Mouse (Mus musculus): ENCODE measurements around the gene Stil. TPM values are rescaled to one million over a fixed set of nuclear protein-coding genes. Genes with fewer than 3 reads are reported as not detected.

Stil gene
- polyA plus RNA-seq, 1 experiment from 2014 or later, result 18.1 TPM

GRCm38 (mm10) chr4:115055691-115056090 is 55.7 kb downstream of the Stil start:
- Histone ChIP-seq H3K27ac (ENCODE audit: low read length) (no peak overlapping the region), H3K9ac (ENCODE audit: low read length) (no peak overlapping the region), H3K4me2 (ENCODE audit: low read depth, low read length) (peak overlapping the region; percentile 74; the same call in 1 of the 2 replicates), H3K36me3 (ENCODE audit: control insufficient read depth, insufficient read depth, low read length) (no peaks in the 10 kb centered on the region), H3K27me3 (ENCODE audit: control insufficient read depth, insufficient read depth, low read depth, low read length) (peaks cover 82% of the 10 kb centered on the region), H3K4me1 (replicated peaks; ENCODE audit: control insufficient read depth, insufficient read depth, low read length) (peaks cover 20% of the 10 kb centered on the region), H3K9me3 (ENCODE audit: control insufficient read depth, low read length) (no peaks in the 10 kb centered on the region), H3K4me3 (ENCODE audit: low read length) (peak overlapping the region; percentile 54; the same call in 1 of the 2 replicates)
- 37% methylated on average over 3 of the region's 3 CpGs for WGBS
- ATAC-seq (ENCODE audit: low read depth), result no peak

GRCm38 (mm10) chr4:115056371-115056920 is 56.5 kb downstream of the Stil start, which contains the start of gene Tal1:
TSS of gene Tal1 (plus strand) at chr4:115056426.
- Histone ChIP-seq H3K27me3 (ENCODE audit: control insufficient read depth, insufficient read depth, low read depth, low read length) (peaks cover 82% of the 10 kb centered on the region), H3K9ac (ENCODE audit: low read length) (peak within 1 kb of the TSS; percentile 69), H3K4me2 (ENCODE audit: low read depth, low read length) (peak within 1 kb of the TSS; percentile 74), H3K27ac (ENCODE audit: low read length) (peak within 1 kb of the TSS; percentile 76), H3K36me3 (ENCODE audit: control insufficient read depth, insufficient read depth, low read length) (no peaks in the 10 kb centered on the region), H3K4me3 (ENCODE audit: low read length) (peak within 1 kb of the TSS; percentile 54), H3K4me1 (replicated peaks; ENCODE audit: control insufficient read depth, insufficient read depth, low read length) (peaks cover 20% of the 10 kb centered on the region), H3K9me3 (ENCODE audit: control insufficient read depth, low read length) (no peaks in the 10 kb centered on the region)
- peak; percentile 47 for ATAC-seq (ENCODE audit: low read depth)
- 0% methylated on average over 59 of the region's 60 CpGs for WGBS

- Histone ChIP-seq H3K36me3 (ENCODE audit: control insufficient read depth, insufficient read depth, low read length) (no peaks in the 10 kb centered on the region), H3K4me1 (replicated peaks; ENCODE audit: control insufficient read depth, insufficient read depth, low read length) (peaks cover 16% of the 10 kb centered on the region), H3K27me3 (ENCODE audit: control insufficient read depth, insufficient read depth, low read depth, low read length) (peaks cover 83% of the 10 kb centered on the region), H3K9ac (ENCODE audit: low read length) (peak overlapping the region; percentile 69), H3K4me2 (ENCODE audit: low read depth, low read length) (peak overlapping the region; percentile 74), H3K9me3 (ENCODE audit: control insufficient read depth, low read length) (no peaks in the 10 kb centered on the region), H3K4me3 (ENCODE audit: low read length) (peak overlapping the region; percentile 54), H3K27ac (ENCODE audit: low read length) (peak overlapping the region; percentile 76)
- peak; percentile 59 for ATAC-seq (ENCODE audit: low read depth)
- WGBS, result under 1% methylated on average over 48 of the region's 48 CpGs
Observed at GRCm38 (mm10) chr4:115056921-115057673, 57.1 kb downstream of the Stil start.

DNA sequence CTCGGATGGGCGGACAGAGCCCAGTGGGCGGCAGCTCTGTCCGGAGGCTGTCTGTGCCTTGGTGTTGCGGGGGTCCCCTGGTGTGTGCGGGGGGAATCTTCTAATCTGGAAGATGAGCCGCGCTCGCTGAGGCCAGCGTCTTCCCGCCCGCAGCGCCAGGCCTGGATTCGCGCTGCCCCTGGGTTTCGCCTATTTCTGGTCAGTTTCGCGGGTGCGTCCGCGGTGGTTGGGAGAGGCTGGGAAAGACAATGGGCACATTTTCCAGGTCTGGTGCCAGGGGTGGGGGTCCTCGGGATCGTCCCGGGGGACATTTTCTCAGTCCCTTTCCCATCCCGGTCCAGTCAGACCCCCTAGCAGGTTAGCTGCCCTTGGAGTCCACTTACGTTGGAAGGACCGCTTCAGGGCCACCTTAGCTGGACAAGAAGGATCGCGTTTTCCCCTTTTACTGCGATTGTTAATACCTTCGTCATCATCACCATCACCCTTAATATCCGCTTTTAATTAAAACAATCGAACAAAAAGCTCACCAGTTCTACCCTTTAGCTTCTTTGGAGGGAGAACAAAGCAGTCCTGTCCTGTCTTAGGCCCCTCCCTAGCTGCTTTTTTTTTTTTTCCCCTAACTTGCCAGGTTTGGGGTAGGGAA is 57.8 kb downstream of the Stil start:
- Histone ChIP-seq H3K9ac (ENCODE audit: low read length) (peak overlapping the region; percentile 69), H3K27me3 (ENCODE audit: control insufficient read depth, insufficient read depth, low read depth, low read length) (peaks cover 83% of the 10 kb centered on the region), H3K27ac (ENCODE audit: low read length) (peak overlapping the region; percentile 76), H3K4me1 (replicated peaks; ENCODE audit: control insufficient read depth, insufficient read depth, low read length) (peaks cover 14% of the 10 kb centered on the region), H3K4me2 (ENCODE audit: low read depth, low read length) (peak overlapping the region; percentile 74; the same call in 1 of the 2 replicates), H3K4me3 (ENCODE audit: low read length) (peak overlapping the region; percentile 54), H3K9me3 (ENCODE audit: control insufficient read depth, low read length) (no peaks in the 10 kb centered on the region), H3K36me3 (ENCODE audit: control insufficient read depth, insufficient read depth, low read length) (no peaks in the 10 kb centered on the region)
- ATAC-seq (ENCODE audit: low read depth), result no peak
- under 1% methylated on average over 33 of the region's 33 CpGs for WGBS

DNA sequence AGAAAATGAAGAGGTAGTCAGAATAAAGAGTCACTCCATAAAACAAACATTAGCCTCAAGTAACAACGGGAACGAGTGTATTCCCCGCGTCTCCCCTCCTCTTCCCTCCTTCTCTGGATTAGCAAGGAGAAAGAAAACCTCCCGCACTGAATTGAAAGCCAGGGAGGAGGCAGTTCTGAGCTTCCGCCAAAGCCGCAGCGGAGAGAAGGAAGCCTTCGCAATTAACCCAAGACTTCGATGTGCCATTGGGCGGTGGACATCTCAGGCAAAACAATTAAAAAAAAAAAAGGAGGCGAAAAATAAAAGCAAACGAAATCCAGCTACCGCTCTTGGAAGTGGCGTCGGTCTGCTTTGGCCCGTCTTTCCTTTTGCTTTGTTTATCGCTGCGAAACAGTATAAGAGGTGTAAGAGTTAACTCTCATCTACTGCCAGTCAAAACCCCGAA is 58.4 kb downstream of the Stil start:
- H3K4me2 ChIP-seq (ENCODE audit: low read depth, low read length), result peak overlapping the region; percentile 38
- H3K4me3 ChIP-seq (ENCODE audit: low read length), result peak overlapping the region; percentile 54
- peak overlapping the region; percentile 50 for H3K27ac ChIP-seq (ENCODE audit: low read length)
- H3K9me3 ChIP-seq (ENCODE audit: control insufficient read depth, low read length), result no peaks in the 10 kb centered on the region
- no peak for ATAC-seq (ENCODE audit: low read depth)
- peaks cover 16% of the 10 kb centered on the region for H3K4me1 ChIP-seq (replicated peaks; ENCODE audit: control insufficient read depth, insufficient read depth, low read length)
- peaks cover 84% of the 10 kb centered on the region for H3K27me3 ChIP-seq (ENCODE audit: control insufficient read depth, insufficient read depth, low read depth, low read length)
- H3K36me3 ChIP-seq (ENCODE audit: control insufficient read depth, insufficient read depth, low read length), result no peaks in the 10 kb centered on the region
- WGBS, result 1% methylated on average over 20 of the region's 20 CpGs
- H3K9ac ChIP-seq (ENCODE audit: low read length), result peak overlapping the region; percentile 41

GRCm38 (mm10) chr4:115058871-115059590 is 59.1 kb downstream of the Stil start:
- Histone ChIP-seq H3K36me3 (ENCODE audit: control insufficient read depth, insufficient read depth, low read length) (no peaks in the 10 kb centered on the region), H3K9me3 (ENCODE audit: control insufficient read depth, low read length) (no peaks in the 10 kb centered on the region), H3K4me3 (ENCODE audit: low read length) (peak overlapping the region; percentile 54), H3K9ac (ENCODE audit: low read length) (peak overlapping the region; percentile 26), H3K27me3 (ENCODE audit: control insufficient read depth, insufficient read depth, low read depth, low read length) (peaks cover 86% of the 10 kb centered on the region), H3K27ac (ENCODE audit: low read length) (peak overlapping the region; percentile 50), H3K4me1 (replicated peaks; ENCODE audit: control insufficient read depth, insufficient read depth, low read length) (peaks cover 18% of the 10 kb centered on the region), H3K4me2 (ENCODE audit: low read depth, low read length) (peak overlapping the region; percentile 38)
- ATAC-seq (ENCODE audit: low read depth), result no peak
- WGBS, result 3% methylated on average over 23 of the region's 23 CpGs

DNA sequence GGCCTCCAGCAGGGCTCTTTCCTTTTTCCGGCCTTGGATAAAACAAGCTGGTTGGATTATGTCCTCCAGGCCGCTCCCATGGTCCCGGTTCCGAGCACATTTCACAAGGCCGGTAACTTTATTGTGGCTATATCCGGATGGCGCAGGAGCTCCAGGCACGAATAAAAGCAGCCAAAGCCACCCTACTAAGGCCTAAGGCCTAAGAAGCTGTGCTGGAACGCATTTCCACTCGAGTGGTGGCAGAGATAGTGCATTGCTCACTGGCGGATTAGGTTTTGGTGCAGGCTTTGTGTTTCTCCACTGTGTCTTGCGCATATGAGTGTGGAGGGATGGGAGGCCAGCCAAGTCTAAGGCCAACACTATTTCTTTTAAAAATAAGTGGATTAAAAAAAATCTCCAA is 59.9 kb downstream of the Stil start:
- 11% methylated on average over 12 of the region's 12 CpGs for WGBS
- Histone ChIP-seq H3K4me1 (replicated peaks; ENCODE audit: control insufficient read depth, insufficient read depth, low read length) (peaks cover 18% of the 10 kb centered on the region), H3K4me3 (ENCODE audit: low read length) (peak overlapping the region; percentile 54), H3K27ac (ENCODE audit: low read length) (peak overlapping the region; percentile 15; the same call in 1 of the 2 replicates), H3K4me2 (ENCODE audit: low read depth, low read length) (peak overlapping the region; percentile 38), H3K9me3 (ENCODE audit: control insufficient read depth, low read length) (no peaks in the 10 kb centered on the region), H3K27me3 (ENCODE audit: control insufficient read depth, insufficient read depth, low read depth, low read length) (peaks cover 85% of the 10 kb centered on the region), H3K9ac (ENCODE audit: low read length) (peak overlapping the region; percentile 2; the same call in 1 of the 2 replicates), H3K36me3 (ENCODE audit: control insufficient read depth, insufficient read depth, low read length) (no peaks in the 10 kb centered on the region)
- ATAC-seq (ENCODE audit: low read depth), result no peak

DNA sequence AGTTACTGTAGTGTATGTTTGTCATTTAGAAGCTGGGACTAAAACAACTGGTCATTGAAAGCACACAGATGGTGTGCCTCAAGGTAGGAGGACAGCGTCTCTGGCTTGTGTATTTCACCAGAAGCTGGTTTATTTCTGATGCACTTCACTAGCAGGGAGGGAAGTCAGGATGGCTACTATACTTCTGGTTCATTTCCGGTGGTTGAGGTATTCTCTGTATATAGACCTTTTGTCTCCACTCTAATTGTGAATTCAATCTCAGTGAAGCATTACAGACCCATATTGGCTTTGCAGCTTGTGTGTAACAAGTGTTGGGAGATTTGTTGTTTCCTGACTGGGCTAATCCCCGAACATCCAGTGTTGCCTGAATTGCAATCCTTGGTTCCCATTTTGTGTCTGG is 60.8 kb downstream of the Stil start:
- Histone ChIP-seq H3K9ac (ENCODE audit: low read length) (peak overlapping the region; percentile 2; the same call in 1 of the 2 replicates), H3K27ac (ENCODE audit: low read length) (no peak overlapping the region; the same call in 1 of the 2 replicates)

More for the DNA sequence above, 60.8 kb downstream of the Stil start:
- peaks cover 18% of the 10 kb centered on the region for H3K4me1 ChIP-seq (replicated peaks; ENCODE audit: control insufficient read depth, insufficient read depth, low read length)
- peaks cover 85% of the 10 kb centered on the region for H3K27me3 ChIP-seq (ENCODE audit: control insufficient read depth, insufficient read depth, low read depth, low read length)
- H3K9me3 ChIP-seq (ENCODE audit: control insufficient read depth, low read length), result no peaks in the 10 kb centered on the region
- peak overlapping the region; percentile 38; the same call in 1 of the 2 replicates for H3K4me2 ChIP-seq (ENCODE audit: low read depth, low read length)
- no peak for ATAC-seq (ENCODE audit: low read depth)
- peak overlapping the region; percentile 54 for H3K4me3 ChIP-seq (ENCODE audit: low read length)
- no peaks in the 10 kb centered on the region for H3K36me3 ChIP-seq (ENCODE audit: control insufficient read depth, insufficient read depth, low read length)
- WGBS, result 20% methylated on average over 3 of the region's 3 CpGs
